Mouse (Mus musculus) spleen, adult 2 months (tissue): ENCODE data around the gene Vash2. TPM values are rescaled to one million over a fixed set of nuclear protein-coding genes. Genes with fewer than 3 reads are reported as not detected.

Source experiments
- DNase-seq, 2 experiments: peaks; one replicate each; pipeline versions ENCODE4 v3.0.0 to v3.0.0-alpha.2; 2012 to 2021; ENCODE audit warnings: low spot score in 2 of 2, low read depth in 1 of 2
- H3K27ac ChIP-seq: fragments of 200-500 bp; 2 replicates; pipeline ENCODE4 v1.5.1; 2012; ENCODE audit warnings: low read length, inconsistent platforms; ENCODE audit not compliant: insufficient read depth
- H3K27me3 ChIP-seq: fragments of 200-500 bp; 2 replicates; pipeline ENCODE4 v1.6.1; 2012; ENCODE audit warnings: mild to moderate bottlenecking, moderate library complexity, low read length, inconsistent platforms; ENCODE audit not compliant: control insufficient read depth, insufficient read depth
- H3K36me3 ChIP-seq: fragments of 200-500 bp; 2 replicates; pipeline ENCODE4 v1.6.1; 2012; ENCODE audit warnings: mild to moderate bottlenecking, low read length, inconsistent platforms; ENCODE audit not compliant: control insufficient read depth, insufficient read depth
- H3K4me1 ChIP-seq: fragments of 200-500 bp; 2 replicates; pipeline ENCODE4 v1.6.1; 2011; ENCODE audit warnings: inconsistent platforms; ENCODE audit not compliant: control insufficient read depth, insufficient read depth, insufficient read length
- H3K4me3 ChIP-seq: fragments of 200-500 bp; 2 replicates; pipeline ENCODE4 v1.5.1; 2011; ENCODE audit warnings: mild to moderate bottlenecking, inconsistent platforms; ENCODE audit not compliant: insufficient read depth, insufficient read length; ENCODE audit errors: extremely low read depth
- CTCF ChIP-seq: fragments of 200-500 bp; IDR thresholded peaks from 2 replicates; pipeline ENCODE4 v1.5.1; 2011; ENCODE audit warnings: mild to moderate bottlenecking, inconsistent platforms; ENCODE audit not compliant: insufficient read depth, insufficient read length, insufficient replicate concordance; ENCODE audit errors: extremely low read depth
- POLR2A ChIP-seq: fragments of 200-500 bp; IDR thresholded peaks from 2 replicates; pipeline ENCODE4 v1.6.1; 2011; ENCODE audit warnings: low read depth, low read length, inconsistent platforms
- WGBS: fragments of 180-500 bp; shearing (Covaris S2); methylation state at CpG from one replicate; pipeline ENCODE4 v1.1.7; 2018; 5-methylcytosine and 5-hydroxymethylcytosine counted together
- polyA plus RNA-seq: library from polyadenylated mRNA; depleted of rRNA; stranded (reverse); fragments of >200 nt; gene quantifications from 2 replicates; pipeline ENCODE4 v1.2.3, GENCODE M21; 2012

Gene Vash2
- polyA plus RNA-seq, 1 experiment = 0.56 TPM

- 83% methylated on average over 15 of the region's 15 CpGs for WGBS
- Histone ChIP-seq H3K27ac (no peak overlapping the region), H3K4me3 (no peak overlapping the region), H3K36me3 (no peaks in the 10 kb centered on the region), H3K4me1 (no peaks in the 10 kb centered on the region), H3K27me3 (no peaks in the 10 kb centered on the region)
- no peak for TF ChIP-seq POLR2A
- TF ChIP-seq CTCF = no peak
- DNase-seq = no peak
Observed at GRCm38 (mm10) chr1:190964992-190965780, 13.9 kb downstream of the Vash2 start.

GRCm38 (mm10) chr1:190962760-190963159, 16.3 kb downstream of the Vash2 start:
- no peaks in the 10 kb centered on the region for H3K36me3 ChIP-seq
- no peaks in the 10 kb centered on the region for H3K27me3 ChIP-seq
- TF ChIP-seq POLR2A (no peak), CTCF (no peak)
- 95% methylated on average over 3 of the region's 3 CpGs for WGBS
- DNase-seq = no peak
- H3K4me3 ChIP-seq = no peak overlapping the region
- no peaks in the 10 kb centered on the region for H3K4me1 ChIP-seq
- H3K27ac ChIP-seq = no peak overlapping the region

- WGBS = 80% methylated on average over 5 of the region's 5 CpGs
- Histone ChIP-seq H3K27me3 (no peaks in the 10 kb centered on the region), H3K36me3 (no peaks in the 10 kb centered on the region), H3K27ac (no peak overlapping the region), H3K4me1 (no peaks in the 10 kb centered on the region), H3K4me3 (no peak overlapping the region)
- no peak for DNase-seq
- TF ChIP-seq CTCF (no peak), POLR2A (no peak)
Observed at GRCm38 (mm10) chr1:190958821-190959220, 20.3 kb downstream of the Vash2 start.

- Histone ChIP-seq H3K4me1 (no peaks in the 10 kb centered on the region), H3K4me3 (no peak overlapping the region), H3K36me3 (no peaks in the 10 kb centered on the region), H3K27ac (no peak overlapping the region), H3K27me3 (no peaks in the 10 kb centered on the region)
- no peak for TF ChIP-seq CTCF
- TF ChIP-seq POLR2A = no peak
- no peak for DNase-seq
- 82% methylated on average over 3 of the region's 3 CpGs for WGBS
Observed at GRCm38 (mm10) chr1:190953009-190953408, 26.1 kb downstream of the Vash2 start.

- DNase-seq = no peak
- no peaks in the 10 kb centered on the region for H3K4me1 ChIP-seq
- 84% methylated on average over 5 of the region's 5 CpGs for WGBS
- no peaks in the 10 kb centered on the region for H3K27me3 ChIP-seq
- H3K4me3 ChIP-seq = no peak overlapping the region
- TF ChIP-seq POLR2A (no peak), CTCF (no peak)
- H3K36me3 ChIP-seq = peaks cover 3% of the 10 kb centered on the region; the same call in 1 of the 2 replicates
- no peak overlapping the region for H3K27ac ChIP-seq
Observed at GRCm38 (mm10) chr1:190951014-190951413, 28.1 kb downstream of the Vash2 start.

- no peak overlapping the region for H3K4me3 ChIP-seq
- H3K4me1 ChIP-seq = no peaks in the 10 kb centered on the region
- no peak for DNase-seq
- H3K27ac ChIP-seq = no peak overlapping the region
- peaks cover 11% of the 10 kb centered on the region for H3K36me3 ChIP-seq
- WGBS = 95% methylated on average over 17 of the region's 17 CpGs
- H3K27me3 ChIP-seq = no peaks in the 10 kb centered on the region
- no peak for TF ChIP-seq POLR2A
- no peak for TF ChIP-seq CTCF
Observed at GRCm38 (mm10) chr1:190948846-190949245, 30.2 kb downstream of the Vash2 start.

GRCm38 (mm10) chr1:190948439-190948838, 30.7 kb downstream of the Vash2 start:
- TF ChIP-seq POLR2A (no peak), CTCF (no peak)
- no peak overlapping the region for H3K27ac ChIP-seq
- peaks cover 13% of the 10 kb centered on the region for H3K36me3 ChIP-seq
- no peak for DNase-seq
- no peak overlapping the region for H3K4me3 ChIP-seq
- 89% methylated on average over 7 of the region's 7 CpGs for WGBS
- H3K27me3 ChIP-seq = no peaks in the 10 kb centered on the region
- no peaks in the 10 kb centered on the region for H3K4me1 ChIP-seq
